In genomic region chr13:41660052-41660793, GRCm38 (mm10) we compare ENCODE assay signal across 14 mouse cellular contexts. TPM values are rescaled to one million over a fixed set of nuclear protein-coding genes. Genes with fewer than 3 reads are reported as not detected.
DNase-seq lines count a peak whose midpoint lies in the region; ATAC-seq and TF ChIP-seq lines count a peak whose summit lies in the region.
"Had no signal": no experiment of that assay in that cellular context is flagged by ENCODE, and none has a peak within 500 bp of the region (broad histone marks: within the 10 kb centered on the region; RNA-seq: fewer than 3 reads in every experiment).

No protein-coding gene starts in this region.

- H3K27me3 ChIP-seq in heart, postnatal 0 days (ENCODE audit: control insufficient read depth, insufficient read depth, low read length) = no peaks in the 10 kb centered on the region
- no peaks in the 10 kb centered on the region for H3K27me3 ChIP-seq in neural tube, embryonic 15.5 days (replicated peaks)
- H3K27me3 ChIP-seq: stomach, embryonic 15.5 days had no signal

- no peak for ATAC-seq in heart, postnatal 0 days (ENCODE audit: insufficient read depth, low read depth)
- ATAC-seq in neural tube, embryonic 15.5 days (ENCODE audit: low FRiP score) = no peak

- no peak overlapping the region for H3K4me3 ChIP-seq in heart, postnatal 0 days (ENCODE audit: low read depth, low read length)
- H3K4me3 ChIP-seq in neural tube, embryonic 15.5 days (replicated peaks) = no peak overlapping the region
- H3K4me3 ChIP-seq: megakaryocyte, embryonic 14.5 days; myocyte; stomach, embryonic 15.5 days had no signal

- TF ChIP-seq CTCF in heart, postnatal 0 days (IDR thresholded peaks at IDR 0.05; ENCODE audit: low read depth) = no peak

- intact Hi-C loops in gastrocnemius, postnatal 14 days (cut with DNase I; ENCODE audit: low total_unique reads) = no loop called here

- 62% methylated on average over 11 of the region's 11 CpGs for WGBS in heart, postnatal 0 days
- WGBS in neural tube, embryonic 15.5 days = 75% methylated on average over 11 of the region's 11 CpGs

- no peaks in the 10 kb centered on the region for H3K36me3 ChIP-seq in heart, postnatal 0 days (replicated peaks; ENCODE audit: control insufficient read depth, insufficient read depth, low read length)
- H3K36me3 ChIP-seq in neural tube, embryonic 15.5 days = no peaks in the 10 kb centered on the region
- H3K36me3 ChIP-seq: stomach, embryonic 15.5 days had no signal

- peak; percentile 11 for DNase-seq in cerebellum, adult 11-12 months
- no peak for DNase-seq in cerebellum, adult 9-11 months
- no peak for DNase-seq in heart, postnatal 0 days (ENCODE audit: low spot score)
- no peak for DNase-seq in heart, adult 8-10 months (ENCODE audit: low spot score)
- peak; percentile 35 for DNase-seq in right cerebral cortex, adult 18-20 months
- no peak for DNase-seq in right cerebral cortex, adult 2 months (ENCODE audit: low spot score in 2 of 2)
- DNase-seq in gastrocnemius, postnatal 14 days = no peak
- DNase-seq: adrenal gland, adult 2 months had no signal

- peaks cover 17% of the 10 kb centered on the region for H3K4me1 ChIP-seq in heart, postnatal 0 days (ENCODE audit: control insufficient read depth, insufficient read depth)
- 0 out of 2 replicates have a peak, but pooled peaks cover 5% of the 10 kb centered on the region for H3K4me1 ChIP-seq in neural tube, embryonic 15.5 days

- no peak overlapping the region for H3K9ac ChIP-seq in heart, postnatal 0 days (replicated peaks; ENCODE audit: low read depth, low read length)
- H3K9ac ChIP-seq in neural tube, embryonic 15.5 days (replicated peaks) = no peak overlapping the region
- H3K9ac ChIP-seq: hindbrain, embryonic 14.5 days; stomach, embryonic 15.5 days had no signal

- no peaks in the 10 kb centered on the region for H3K9me3 ChIP-seq in heart, postnatal 0 days (replicated peaks; ENCODE audit: control insufficient read depth, low read length)
- no peaks in the 10 kb centered on the region for H3K9me3 ChIP-seq in neural tube, embryonic 15.5 days (replicated peaks)
- H3K9me3 ChIP-seq: megakaryocyte, embryonic 14.5 days; stomach, embryonic 15.5 days had no signal

- H3K27ac ChIP-seq in heart, postnatal 0 days (ENCODE audit: low read depth) = 0 out of 2 replicates have a peak overlapping the region, but pooled peaks have one; percentile 40
- no peak overlapping the region for H3K27ac ChIP-seq in neural tube, embryonic 15.5 days (replicated peaks)
- H3K27ac ChIP-seq: hindbrain, embryonic 14.5 days; stomach, embryonic 15.5 days had no signal

- H3K4me2 ChIP-seq in heart, postnatal 0 days (ENCODE audit: low read depth, low read length) = no peak overlapping the region
- no peak overlapping the region for H3K4me2 ChIP-seq in neural tube, embryonic 15.5 days
- H3K4me2 ChIP-seq: heart, embryonic 11.5 days; hindbrain, embryonic 14.5 days; stomach, embryonic 15.5 days had no signal

- TF ChIP-seq EP300 in heart, postnatal 0 days (IDR thresholded peaks at IDR 0.05; ENCODE audit: low read depth) = no peak

RNA-seq across cellular contexts. Expression of gene Tmem170b, which starts 54.5 kb away (rescaled TPM):
- 4.4 and 5.3 TPM in 2 replicates for total RNA-seq in heart, postnatal 0 days (2014; rRNA removed; ENCODE audit: low replicate concordance)
- 7.9 and 8.1 TPM in 2 replicates for polyA plus RNA-seq in heart, postnatal 0 days (2015; fragmentation: Nextera tagmentation; extraction: Ambion mirVana)
- 10 to 100 TPM; 22.2 to 26.4 (median 24.5) TPM for total RNA-seq in heart, adult 8-10 months (2022)
- 34.1 and 38.0 TPM in 2 replicates for polyA plus RNA-seq in neural tube, embryonic 15.5 days (2015; fragmentation: Nextera tagmentation; extraction: Ambion mirVana)
- 10 to 100 TPM; 16.7 to 17.1 TPM for total RNA-seq in gastrocnemius, postnatal 14 days (2021)

Comparison
In these comparisons a context has a peak if more than half of its experiments do, and no peak if none do; other contexts are left out.
1. DNase-seq: peak in cerebellum, adult 11-12 months (single experiment) and right cerebral cortex, adult 18-20 months (single experiment); none in cerebellum, adult 9-11 months (single experiment), heart, postnatal 0 days (single experiment), heart, adult 8-10 months (single experiment), right cerebral cortex, adult 2 months (0 of 2) and gastrocnemius, postnatal 14 days (single experiment).